In genomic region chr17:56011441-56011840, GRCm38 (mm10) we compare ENCODE assay signal across 15 mouse cellular contexts. TPM values are rescaled to one million over a fixed set of nuclear protein-coding genes. Genes with fewer than 3 reads are reported as not detected.
DNase-seq lines count a peak whose midpoint lies in the region; ATAC-seq lines count a peak whose summit lies in the region.
"Had no signal": no experiment of that assay in that cellular context is flagged by ENCODE, and none has a peak within 500 bp of the region (broad histone marks: within the 10 kb centered on the region; RNA-seq: fewer than 3 reads in every experiment).

No protein-coding gene starts in this region.

- ATAC-seq in hindbrain, embryonic 13.5 days (ENCODE audit: low FRiP score) = no peak
- ATAC-seq in hindbrain, embryonic 11.5 days (ENCODE audit: low FRiP score) = no peak
- ATAC-seq in neural tube, embryonic 12.5 days (ENCODE audit: low FRiP score, low read depth) = no peak
- no peak for ATAC-seq in neural tube, embryonic 15.5 days (ENCODE audit: low FRiP score)
- ATAC-seq in erythroid progenitor cell, adult 5-6 weeks (replicated peaks; ENCODE audit: low FRiP score, poor library complexity, severe bottlenecking) = no peak
- ATAC-seq: intestine, postnatal 0 days; liver, embryonic 12.5 days had no signal

- WGBS in hindbrain, embryonic 13.5 days = 90% methylated on average over 7 of the region's 7 CpGs
- 89% methylated on average over 7 of the region's 7 CpGs for WGBS in hindbrain, embryonic 11.5 days
- 87% methylated on average over 7 of the region's 7 CpGs for WGBS in neural tube, embryonic 12.5 days
- 86% methylated on average over 7 of the region's 7 CpGs for WGBS in neural tube, embryonic 15.5 days

- peak overlapping the region; percentile 91 for H3K4me2 ChIP-seq in hindbrain, embryonic 13.5 days
- H3K4me2 ChIP-seq in hindbrain, embryonic 11.5 days (replicated peaks; ENCODE audit: low read depth, low read length) = no peak overlapping the region
- peak overlapping the region; percentile 93 for H3K4me2 ChIP-seq in neural tube, embryonic 12.5 days (replicated peaks)
- H3K4me2 ChIP-seq in neural tube, embryonic 15.5 days = peak overlapping the region; percentile 99; the same call in 1 of the 2 replicates
- H3K4me2 ChIP-seq: heart, embryonic 11.5 days had no signal

- no peaks in the 10 kb centered on the region for H3K9me3 ChIP-seq in hindbrain, embryonic 13.5 days
- H3K9me3 ChIP-seq in hindbrain, embryonic 11.5 days (ENCODE audit: control insufficient read depth, low read length) = no peaks in the 10 kb centered on the region
- H3K9me3 ChIP-seq in neural tube, embryonic 12.5 days = no peaks in the 10 kb centered on the region
- no peaks in the 10 kb centered on the region for H3K9me3 ChIP-seq in neural tube, embryonic 15.5 days (replicated peaks)
- H3K9me3 ChIP-seq: kidney, embryonic 15.5 days; limb, embryonic 13.5 days; liver, embryonic 12.5 days had no signal

- H3K9ac ChIP-seq in hindbrain, embryonic 13.5 days = peak overlapping the region; percentile 93
- no peak overlapping the region for H3K9ac ChIP-seq in hindbrain, embryonic 11.5 days (ENCODE audit: low read depth, low read length)
- peak overlapping the region; percentile 5; the same call in 1 of the 2 replicates for H3K9ac ChIP-seq in neural tube, embryonic 12.5 days
- no peak overlapping the region for H3K9ac ChIP-seq in neural tube, embryonic 15.5 days (replicated peaks)
- H3K9ac ChIP-seq: liver, embryonic 12.5 days had no signal

- no peak overlapping the region for H3K4me3 ChIP-seq in hindbrain, embryonic 13.5 days
- no peak overlapping the region for H3K4me3 ChIP-seq in hindbrain, embryonic 11.5 days (ENCODE audit: low read depth, low read length)
- no peak overlapping the region for H3K4me3 ChIP-seq in neural tube, embryonic 12.5 days
- H3K4me3 ChIP-seq in neural tube, embryonic 15.5 days (replicated peaks) = no peak overlapping the region
- H3K4me3 ChIP-seq: liver, embryonic 12.5 days had no signal

- peak; percentile 65 for DNase-seq in cerebellum, adult 9-10 months
- DNase-seq in cerebellum, adult 11 months = no peak
- no peak for DNase-seq in hindbrain, embryonic 11.5 days (ENCODE audit: low spot score)
- DNase-seq in neural tube, embryonic 10.5 days (ENCODE audit: extremely low spot score, low spot score) = no peak
- DNase-seq: embryo, embryonic 11 days had no signal

- H3K36me3 ChIP-seq in hindbrain, embryonic 13.5 days = peaks cover 53% of the 10 kb centered on the region
- H3K36me3 ChIP-seq in hindbrain, embryonic 11.5 days (ENCODE audit: control insufficient read depth, insufficient read depth, low read length) = 0 out of 2 replicates have a peak, but pooled peaks cover 5% of the 10 kb centered on the region
- H3K36me3 ChIP-seq in neural tube, embryonic 12.5 days = peaks cover 51% of the 10 kb centered on the region
- peaks cover 44% of the 10 kb centered on the region for H3K36me3 ChIP-seq in neural tube, embryonic 15.5 days

- H3K27ac ChIP-seq in hindbrain, embryonic 13.5 days = no peak overlapping the region; the same call in 1 of the 2 replicates
- no peak overlapping the region for H3K27ac ChIP-seq in hindbrain, embryonic 11.5 days (ENCODE audit: low read depth, low read length)
- no peak overlapping the region for H3K27ac ChIP-seq in neural tube, embryonic 12.5 days
- H3K27ac ChIP-seq in neural tube, embryonic 15.5 days (replicated peaks) = no peak overlapping the region
- H3K27ac ChIP-seq: kidney, embryonic 15.5 days; limb, embryonic 13.5 days; liver, embryonic 12.5 days had no signal

- H3K4me1 ChIP-seq in hindbrain, embryonic 13.5 days (replicated peaks) = peaks cover 41% of the 10 kb centered on the region
- peaks cover 8% of the 10 kb centered on the region; the same call in 1 of the 2 replicates for H3K4me1 ChIP-seq in hindbrain, embryonic 11.5 days (replicated peaks; ENCODE audit: control insufficient read depth, insufficient read depth, low read length)
- H3K4me1 ChIP-seq in neural tube, embryonic 12.5 days = peaks cover 24% of the 10 kb centered on the region
- peaks cover 40% of the 10 kb centered on the region for H3K4me1 ChIP-seq in neural tube, embryonic 15.5 days

- H3K27me3 ChIP-seq in hindbrain, embryonic 13.5 days = no peaks in the 10 kb centered on the region
- no peaks in the 10 kb centered on the region for H3K27me3 ChIP-seq in hindbrain, embryonic 11.5 days (ENCODE audit: control insufficient read depth, insufficient read depth, low read length)
- H3K27me3 ChIP-seq in neural tube, embryonic 12.5 days (replicated peaks) = no peaks in the 10 kb centered on the region
- H3K27me3 ChIP-seq in neural tube, embryonic 15.5 days (replicated peaks) = no peaks in the 10 kb centered on the region
- H3K27me3 ChIP-seq: kidney, embryonic 15.5 days; limb, embryonic 13.5 days had no signal

RNA-seq across cellular contexts. Expression of gene Mpnd, which starts 5.9 kb away (rescaled TPM):
- 159 and 163 TPM in 2 replicates for polyA plus RNA-seq in hindbrain, embryonic 13.5 days (2015; fragmentation: Nextera tagmentation; extraction: Ambion mirVana)
- 141 and 163 TPM in 2 replicates for polyA plus RNA-seq in hindbrain, embryonic 11.5 days (2014; fragmentation: Nextera tagmentation; extraction: Ambion mirVana)
- polyA plus RNA-seq in neural tube, embryonic 12.5 days (2016; fragmentation: Nextera tagmentation; extraction: Ambion mirVana) = 209 and 214 TPM in 2 replicates
- polyA plus RNA-seq in neural tube, embryonic 15.5 days (2015; fragmentation: Nextera tagmentation; extraction: Ambion mirVana) = 121 and 130 TPM in 2 replicates
- total RNA-seq in erythroid progenitor cell, adult 5-6 weeks (2015; ENCODE audit: low replicate concordance) = 4.0 and 6.7 TPM in 2 replicates
- total RNA-seq in erythroid progenitor cell, adult 5-6 weeks (2017; ENCODE audit: low replicate concordance) = 2.3 and 35.3 TPM in 2 replicates

RNA-seq across cellular contexts. Expression of gene Stap2, which starts 6.1 kb away (rescaled TPM):
- polyA plus RNA-seq in hindbrain, embryonic 13.5 days (2015; fragmentation: Nextera tagmentation; extraction: Ambion mirVana) = 5.7 and 5.8 TPM in 2 replicates
- 5.1 and 6.3 TPM in 2 replicates for polyA plus RNA-seq in hindbrain, embryonic 11.5 days (2014; fragmentation: Nextera tagmentation; extraction: Ambion mirVana)
- polyA plus RNA-seq in neural tube, embryonic 12.5 days (2016; fragmentation: Nextera tagmentation; extraction: Ambion mirVana) = 5.9 and 7.2 TPM in 2 replicates
- polyA plus RNA-seq in neural tube, embryonic 15.5 days (2015; fragmentation: Nextera tagmentation; extraction: Ambion mirVana) = 7.3 and 11.5 TPM in 2 replicates
- total RNA-seq in erythroid progenitor cell, adult 5-6 weeks (2015; ENCODE audit: low replicate concordance) = not detected in 2 replicates
- 0.98 TPM in 1 of 2 replicates, not detected in the other for total RNA-seq in erythroid progenitor cell, adult 5-6 weeks (2017; ENCODE audit: low replicate concordance)

RNA-seq across cellular contexts. Expression of gene Sh3gl1, which starts 25.0 kb away (rescaled TPM):
- 116 and 118 TPM in 2 replicates for polyA plus RNA-seq in hindbrain, embryonic 13.5 days (2015; fragmentation: Nextera tagmentation; extraction: Ambion mirVana)
- polyA plus RNA-seq in hindbrain, embryonic 11.5 days (2014; fragmentation: Nextera tagmentation; extraction: Ambion mirVana) = 112 and 114 TPM in 2 replicates
- 134 TPM in 2 replicates for polyA plus RNA-seq in neural tube, embryonic 12.5 days (2016; fragmentation: Nextera tagmentation; extraction: Ambion mirVana)
- polyA plus RNA-seq in neural tube, embryonic 15.5 days (2015; fragmentation: Nextera tagmentation; extraction: Ambion mirVana) = 105 and 114 TPM in 2 replicates
- total RNA-seq in erythroid progenitor cell, adult 5-6 weeks (2015; ENCODE audit: low replicate concordance) = 14.4 and 14.7 TPM in 2 replicates
- total RNA-seq in erythroid progenitor cell, adult 5-6 weeks (2017; ENCODE audit: low replicate concordance) = 27.6 and 28.1 TPM in 2 replicates

RNA-seq across cellular contexts. Expression of gene Fsd1, which starts 25.1 kb away (rescaled TPM):
- polyA plus RNA-seq in hindbrain, embryonic 13.5 days (2015; fragmentation: Nextera tagmentation; extraction: Ambion mirVana) = 159 and 172 TPM in 2 replicates
- polyA plus RNA-seq in hindbrain, embryonic 11.5 days (2014; fragmentation: Nextera tagmentation; extraction: Ambion mirVana) = 65.0 and 66.5 TPM in 2 replicates
- polyA plus RNA-seq in neural tube, embryonic 12.5 days (2016; fragmentation: Nextera tagmentation; extraction: Ambion mirVana) = 114 and 123 TPM in 2 replicates
- 189 and 228 TPM in 2 replicates for polyA plus RNA-seq in neural tube, embryonic 15.5 days (2015; fragmentation: Nextera tagmentation; extraction: Ambion mirVana)
- not detected in 2 replicates for total RNA-seq in erythroid progenitor cell, adult 5-6 weeks (2015; ENCODE audit: low replicate concordance)
- not detected in 2 replicates for total RNA-seq in erythroid progenitor cell, adult 5-6 weeks (2017; ENCODE audit: low replicate concordance)
- total RNA-seq: gastrocnemius, adult 8-10 months had no signal

RNA-seq across cellular contexts. Expression of gene Chaf1a, which starts 28.8 kb away (rescaled TPM):
- 6.1 and 6.9 TPM in 2 replicates for polyA plus RNA-seq in hindbrain, embryonic 13.5 days (2015; fragmentation: Nextera tagmentation; extraction: Ambion mirVana)
- polyA plus RNA-seq in hindbrain, embryonic 11.5 days (2014; fragmentation: Nextera tagmentation; extraction: Ambion mirVana) = 16.1 and 18.9 TPM in 2 replicates
- 25.3 and 29.6 TPM in 2 replicates for polyA plus RNA-seq in neural tube, embryonic 12.5 days (2016; fragmentation: Nextera tagmentation; extraction: Ambion mirVana)
- 4.0 and 10.1 TPM in 2 replicates for polyA plus RNA-seq in neural tube, embryonic 15.5 days (2015; fragmentation: Nextera tagmentation; extraction: Ambion mirVana)
- total RNA-seq in erythroid progenitor cell, adult 5-6 weeks (2015; ENCODE audit: low replicate concordance) = 26.4 and 28.1 TPM in 2 replicates
- 32.6 and 39.0 TPM in 2 replicates for total RNA-seq in erythroid progenitor cell, adult 5-6 weeks (2017; ENCODE audit: low replicate concordance)

Comparison
In these comparisons a context has a peak if more than half of its experiments do, and no peak if none do; other contexts are left out.
1. H3K9ac ChIP-seq: peak in hindbrain, embryonic 13.5 days (single experiment) and neural tube, embryonic 12.5 days (single experiment); none in hindbrain, embryonic 11.5 days (single experiment) and neural tube, embryonic 15.5 days (single experiment).